Mouse (Mus musculus) embryo, embryonic 9.5 days (tissue): ENCODE results near the gene Ssty1.
"Not testable (repeated sequence)": the region's sequence is repeated elsewhere in the genome, so short reads cannot be mapped to it uniquely, and the experiment has no call there.

Experiments
- DNase-seq: peaks from one replicate; pipeline ENCODE4 v3.0.0-alpha.2; 2017; ENCODE audit errors: extremely low spot score

The Ssty1 gene

GRCm38 (mm10) chrY:18088816-18089215 is at the start of gene Ssty1:
TSS of gene Ssty1 (plus strand) at chrY:18089116.
- not testable (repeated sequence) for DNase-seq

GRCm38 (mm10) chrY:18061712-18062111 is 27.2 kb upstream of the Ssty1 start, which contains the start of gene Gm21764:
TSS of gene Gm21764 (minus strand) at chrY:18061812.
- DNase-seq = not testable (repeated sequence)
